Mouse (Mus musculus) lung, postnatal 36 days (tissue): ENCODE data around the gene Hspb8.
A peak's percentile ranks its signal among the peaks of the same experiment; 100 is the strongest.

Experiments used
- DNase-seq: peaks from one replicate; pipeline ENCODE4 v3.0.0; 2022; ENCODE audit warnings: mixed read lengths

The Hspb8 gene

GRCm38 (mm10) chr5:116422699-116423201 lies at the start of gene Hspb8:
Hspb8 (minus strand) TSS chr5:116422864.
- DNase-seq: peak; percentile 91

GRCm38 (mm10) chr5:116461354-116462042 lies 38.8 kb upstream of the Hspb8 start:
- no peak for DNase-seq

- no peak for DNase-seq
These were observed 37.3 kb upstream of the Hspb8 start for GRCm38 (mm10) chr5:116459970-116460369.

GRCm38 (mm10) chr5:116457791-116458190 lies 35.1 kb upstream of the Hspb8 start:
- no peak for DNase-seq

GRCm38 (mm10) chr5:116456796-116457515 lies 34.3 kb upstream of the Hspb8 start:
- no peak for DNase-seq

GRCm38 (mm10) chr5:116453401-116453851 lies 30.8 kb upstream of the Hspb8 start:
- DNase-seq: peak; percentile 84

GRCm38 (mm10) chr5:116450901-116451300 lies 28.2 kb upstream of the Hspb8 start:
- DNase-seq: no peak

GRCm38 (mm10) chr5:116449522-116450225 lies 27.0 kb upstream of the Hspb8 start:
- DNase-seq: no peak

- DNase-seq: no peak
These were observed 25.9 kb upstream of the Hspb8 start for GRCm38 (mm10) chr5:116448409-116449191.

- peak; percentile 22 for DNase-seq
These were observed 25.2 kb upstream of the Hspb8 start for GRCm38 (mm10) chr5:116447821-116448350.

- no peak for DNase-seq
These were observed 23.9 kb upstream of the Hspb8 start for GRCm38 (mm10) chr5:116446552-116446951.

- DNase-seq: no peak
These were observed 23.1 kb upstream of the Hspb8 start for GRCm38 (mm10) chr5:116445634-116446367.

GRCm38 (mm10) chr5:116444517-116444916 lies 21.9 kb upstream of the Hspb8 start:
- DNase-seq: no peak

- no peak for DNase-seq
These were observed 20.8 kb upstream of the Hspb8 start for GRCm38 (mm10) chr5:116443459-116443940.

- DNase-seq: no peak
These were observed 20.2 kb upstream of the Hspb8 start for GRCm38 (mm10) chr5:116442697-116443458.

GRCm38 (mm10) chr5:116440251-116440650 lies 17.6 kb upstream of the Hspb8 start:
- no peak for DNase-seq

GRCm38 (mm10) chr5:116438328-116438727 lies 15.7 kb upstream of the Hspb8 start:
- DNase-seq: no peak

GRCm38 (mm10) chr5:116436117-116436516 lies 13.5 kb upstream of the Hspb8 start:
- DNase-seq: no peak

- no peak for DNase-seq
These were observed 12.5 kb upstream of the Hspb8 start for GRCm38 (mm10) chr5:116434976-116435850.

GRCm38 (mm10) chr5:116432871-116433270 lies 10.2 kb upstream of the Hspb8 start:
- no peak for DNase-seq
